Mouse (Mus musculus) adrenal gland, postnatal 14 days (tissue): Measurements from ENCODE around the gene Slc13a5. TPM values are rescaled to one million over a fixed set of nuclear protein-coding genes. Genes with fewer than 3 reads are reported as not detected.

Experiments
- DNase-seq: peaks from one replicate; pipeline ENCODE4 v3.0.0; 2021; ENCODE audit warnings: mixed read lengths
- total RNA-seq: library from RNA; stranded (reverse); gene quantifications from 2 replicates; pipeline ENCODE4 v1.2.3, GENCODE M21; 2021

Gene Slc13a5
- total RNA-seq, 1 experiment from 2014 or later = 0.11 TPM

- peak; percentile 43 for DNase-seq
These were observed 1.5 kb downstream of the Slc13a5 start for GRCm38 (mm10) chr11:72265483-72265882.

- DNase-seq = no peak
These were observed 10.6 kb downstream of the Slc13a5 start for GRCm38 (mm10) chr11:72256441-72256840.

DNA sequence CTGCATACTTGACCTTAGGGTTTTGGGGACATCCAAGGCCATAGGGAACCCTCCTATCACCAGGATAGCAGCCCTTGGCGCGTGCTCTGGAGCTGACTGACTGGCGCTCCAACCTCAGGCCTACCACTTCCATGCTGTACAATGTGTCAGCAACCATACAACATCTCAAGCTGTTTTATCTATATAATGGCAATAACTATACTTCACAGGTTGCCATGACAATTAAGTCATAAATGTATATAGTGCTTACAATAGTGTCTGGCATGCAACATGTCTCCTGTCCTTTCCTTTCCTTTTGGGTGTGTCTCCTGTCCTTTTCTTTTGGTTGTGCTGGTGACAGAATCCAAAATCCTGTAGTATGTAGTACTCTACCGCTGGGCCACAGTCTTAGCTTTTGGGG is 11.4 kb downstream of the Slc13a5 start:
- DNase-seq = no peak

DNA sequence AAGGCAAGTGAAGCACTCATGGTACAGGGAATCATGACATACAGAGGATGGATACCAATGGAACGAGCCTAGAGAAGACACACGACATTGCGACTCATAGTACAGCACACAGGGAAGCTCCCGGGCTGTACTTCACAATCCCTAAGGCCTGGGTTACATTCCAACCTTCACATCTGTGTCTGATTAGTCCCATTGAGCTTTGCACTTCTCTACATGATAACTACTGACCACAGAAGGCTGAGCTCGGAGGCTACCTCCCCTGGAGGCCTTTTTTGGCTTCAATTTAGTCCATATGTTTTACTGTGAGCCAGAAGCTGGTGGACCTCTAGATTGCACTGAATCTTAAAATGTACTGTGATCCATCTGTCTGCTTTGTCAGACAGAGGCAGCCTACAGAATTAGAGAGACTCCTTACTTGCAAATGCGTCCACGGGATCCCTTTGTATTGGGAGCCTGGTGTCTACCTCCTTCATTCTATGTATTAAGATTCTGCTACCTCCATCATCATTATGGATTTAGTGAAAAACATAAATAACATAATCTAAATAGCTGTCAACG is 21.7 kb downstream of the Slc13a5 start:
- DNase-seq = no peak

DNA sequence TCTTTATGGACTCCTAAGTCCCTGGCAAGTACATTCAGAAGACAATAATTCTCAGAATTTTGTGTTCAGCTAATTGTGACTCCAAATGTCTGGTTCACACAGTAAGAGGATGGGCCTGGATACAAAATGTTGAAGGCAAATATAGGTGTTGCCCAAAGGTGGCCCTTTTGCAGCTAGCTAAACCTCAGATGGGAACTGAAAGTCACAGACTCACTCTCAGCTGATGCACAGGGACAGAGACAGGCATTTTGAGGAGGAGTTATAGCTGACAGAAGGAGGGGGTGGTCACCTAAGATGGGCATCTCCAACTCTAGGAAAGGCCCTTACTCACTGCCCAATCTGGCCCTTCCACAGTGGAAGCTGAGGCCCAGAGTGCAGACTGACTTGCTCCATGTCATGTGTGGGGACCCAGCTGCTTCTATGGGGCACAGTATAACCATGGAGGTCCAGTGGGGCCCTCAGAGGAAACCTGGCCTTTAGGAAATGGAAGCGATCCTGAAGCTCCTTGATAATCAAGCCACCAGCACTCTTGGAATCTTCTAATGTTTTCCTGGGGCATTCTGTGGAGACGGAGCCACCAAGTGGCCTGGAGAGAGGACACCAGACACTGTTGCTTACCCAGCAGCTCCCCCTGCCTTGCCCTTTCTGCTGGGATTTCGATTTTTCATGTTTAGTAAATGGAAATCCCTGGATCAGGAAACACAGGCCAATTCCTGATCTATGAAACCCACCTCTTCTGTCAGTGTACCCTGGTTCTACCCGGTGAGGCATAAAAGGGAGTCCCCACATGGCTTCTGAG is 26.8 kb downstream of the Slc13a5 start:
- no peak for DNase-seq

DNA sequence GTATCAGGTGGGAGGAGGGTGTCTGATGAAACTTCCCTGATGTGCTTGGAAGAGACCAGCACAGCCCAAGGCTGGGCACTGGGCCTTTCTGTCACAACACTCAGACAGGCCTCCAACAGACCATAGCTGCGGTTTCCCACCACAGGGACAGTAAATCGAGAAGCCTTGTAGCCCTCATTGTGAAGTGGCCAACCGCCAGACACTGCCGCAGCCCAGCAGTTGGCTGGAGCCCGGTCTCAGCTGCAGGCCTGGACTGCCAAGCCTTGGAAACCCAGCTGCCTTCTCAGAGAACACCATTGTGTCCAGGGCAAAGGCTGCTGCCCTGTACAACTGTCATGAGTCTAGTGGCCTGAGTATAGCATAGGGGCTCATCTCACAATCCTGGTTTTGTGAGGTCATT is 33.0 kb downstream of the Slc13a5 start:
- DNase-seq = peak; percentile 9

DNA sequence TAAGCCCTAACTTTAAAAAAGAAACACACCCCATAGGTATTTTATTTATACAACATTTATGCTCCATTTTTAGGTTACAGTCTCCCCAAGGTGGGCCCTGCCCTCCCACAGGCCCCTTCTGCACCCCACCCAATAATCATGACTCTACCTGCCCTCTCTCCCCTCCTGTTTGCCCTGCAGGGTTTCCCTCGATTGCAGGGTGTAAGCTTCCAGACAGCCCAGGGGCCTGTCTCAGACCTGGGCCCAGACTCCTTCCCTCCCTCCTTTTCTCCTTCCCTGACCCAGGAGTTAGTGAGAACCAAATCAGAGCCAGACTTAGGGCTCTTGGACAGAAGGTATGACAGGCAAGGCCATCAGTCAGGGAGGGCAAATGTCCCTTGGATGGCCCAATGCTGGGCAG is 34.0 kb downstream of the Slc13a5 start:
- no peak for DNase-seq

- no peak for DNase-seq
These were observed 35.0 kb downstream of the Slc13a5 start for GRCm38 (mm10) chr11:72232068-72232467.

DNA sequence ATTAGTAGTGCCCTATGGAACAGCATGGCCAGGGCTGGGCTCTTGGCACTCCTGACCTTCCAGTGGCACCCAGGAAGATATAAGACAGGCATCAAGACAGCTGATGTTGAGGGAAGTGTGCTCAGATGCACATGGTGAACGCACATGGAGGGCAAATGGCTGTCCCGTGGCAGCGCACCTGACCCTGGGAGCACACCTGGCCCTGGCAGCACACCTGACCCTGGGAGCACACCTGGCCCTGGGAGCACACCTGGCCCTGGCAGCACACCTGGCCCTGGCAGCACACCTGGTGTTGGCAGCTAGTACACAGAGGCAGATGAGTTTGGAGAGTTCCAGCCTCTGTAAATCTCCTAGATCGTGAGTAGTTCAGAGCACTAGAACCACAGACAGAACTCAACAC is 38.5 kb downstream of the Slc13a5 start:
- no peak for DNase-seq

DNA sequence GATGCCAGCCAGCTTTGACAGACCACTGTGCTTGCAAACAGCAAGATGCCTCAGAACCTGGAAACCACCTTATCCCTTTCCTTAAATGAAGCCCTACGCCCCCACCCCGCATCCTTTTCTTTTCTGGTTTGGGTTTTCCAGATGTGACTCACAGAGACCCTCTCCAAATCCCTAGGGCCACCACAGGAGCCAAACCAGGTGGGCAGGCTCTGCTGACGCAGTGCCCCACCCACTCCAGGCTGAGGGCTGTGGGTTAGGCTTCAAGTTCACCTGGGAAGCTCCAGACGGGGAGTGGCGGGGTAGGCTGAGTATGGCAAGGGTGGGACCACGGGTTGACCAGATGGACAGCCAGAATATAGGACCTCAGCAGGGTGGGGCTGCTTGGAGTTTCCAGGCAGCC is 40.1 kb downstream of the Slc13a5 start:
- DNase-seq = no peak

DNA sequence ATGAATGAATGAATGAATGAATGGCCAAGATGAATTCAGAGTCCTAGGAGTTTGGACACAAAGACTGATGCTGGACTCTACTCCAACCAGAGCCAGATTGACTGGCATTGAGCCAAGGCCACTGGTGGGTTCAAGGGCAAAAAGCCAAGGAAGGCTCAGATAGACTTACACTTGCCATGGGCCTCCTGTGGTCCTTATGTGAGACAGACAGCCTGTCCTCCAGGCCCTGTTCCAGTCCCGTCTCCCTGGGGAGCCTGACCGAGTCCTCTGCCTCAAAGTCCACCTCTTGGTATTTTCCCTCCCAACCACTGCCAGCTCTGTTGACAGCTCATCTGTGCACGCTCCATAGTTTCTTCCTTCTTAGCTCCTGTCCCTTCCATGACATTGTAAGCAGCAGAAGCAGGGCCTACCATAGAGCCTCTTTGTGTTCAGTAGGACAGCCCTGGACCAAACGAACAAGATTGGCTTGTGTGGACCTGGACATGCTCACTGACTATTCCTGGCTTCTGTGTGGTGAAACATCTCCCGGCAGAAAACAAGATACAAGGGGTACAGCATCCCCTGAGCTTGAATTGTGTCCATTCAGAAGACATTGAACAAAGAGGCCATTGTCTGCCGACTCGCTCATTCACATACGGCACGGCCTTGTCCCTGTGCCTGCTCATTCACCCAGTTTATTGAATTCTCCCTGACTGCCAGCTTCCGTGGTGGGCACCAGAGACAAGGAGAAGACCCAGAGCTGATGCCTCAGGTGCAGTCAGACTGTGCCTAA is 40.8 kb downstream of the Slc13a5 start:
- DNase-seq = peak; percentile 11

DNA sequence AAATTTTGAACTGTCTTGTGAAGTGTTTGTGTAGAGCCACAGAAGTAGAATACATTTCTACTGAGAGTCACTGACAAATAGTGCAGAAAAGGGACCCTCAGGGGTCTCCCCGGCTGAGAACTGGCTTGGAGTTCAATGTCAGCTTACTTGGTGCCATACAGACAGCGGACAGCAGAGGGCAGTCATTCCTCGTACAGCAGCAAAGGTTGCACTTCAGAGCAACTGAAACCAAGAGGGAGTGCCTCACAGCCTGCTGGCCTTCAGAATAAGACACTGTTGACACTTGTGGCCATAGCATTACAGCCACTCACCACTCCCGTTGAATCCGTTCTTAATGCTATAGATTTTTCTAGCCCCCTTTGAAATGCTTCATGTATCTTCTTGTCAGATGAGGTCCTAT is 42.2 kb downstream of the Slc13a5 start:
- DNase-seq = peak; percentile 81

- no peak for DNase-seq
These were observed 43.6 kb downstream of the Slc13a5 start for GRCm38 (mm10) chr11:72223414-72223813.

DNA sequence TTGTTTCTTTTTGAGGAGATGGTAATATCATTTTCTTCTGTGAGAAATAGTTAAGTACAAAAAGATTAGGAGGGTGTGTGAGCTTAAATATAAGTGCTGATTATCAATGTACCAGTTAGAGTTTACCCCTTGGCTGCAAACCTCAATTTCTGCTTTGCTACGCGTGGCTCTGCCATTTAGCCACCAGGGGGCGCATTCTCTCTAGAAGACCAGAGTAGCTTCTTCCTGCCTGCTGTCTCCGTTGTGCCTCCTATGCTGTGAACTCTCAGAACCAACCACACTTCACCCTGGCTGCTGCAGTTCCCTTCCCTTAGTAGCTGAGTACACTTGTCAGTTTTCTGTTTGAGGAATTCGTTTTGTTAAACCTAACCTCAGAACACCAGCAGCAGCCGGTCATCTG is 45.7 kb downstream of the Slc13a5 start:
- DNase-seq = peak; percentile 88

GRCm38 (mm10) chr11:72217116-72217515 is 49.9 kb downstream of the Slc13a5 start:
- no peak for DNase-seq

DNA sequence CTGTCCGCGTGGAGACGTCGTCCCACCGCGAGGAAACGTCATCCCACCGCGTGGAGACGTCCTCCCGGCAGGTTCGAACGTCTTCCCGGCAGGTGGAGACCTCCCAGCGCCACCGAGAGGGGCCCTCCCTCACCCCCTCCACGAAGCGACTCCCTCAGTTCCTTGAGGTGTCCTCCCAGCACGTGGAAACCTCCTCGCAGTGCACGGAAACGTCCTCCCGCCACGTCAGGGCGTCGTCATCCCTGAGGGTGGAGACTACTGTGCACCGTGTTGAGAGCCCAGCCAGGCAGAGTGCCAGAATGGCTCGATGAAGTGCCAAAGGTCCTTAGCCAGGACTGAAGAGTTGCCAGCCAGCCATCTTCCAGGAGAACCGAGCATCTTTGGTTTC is 51.6 kb downstream of the Slc13a5 start, which contains the start of gene Med31:
Med31 (minus strand) TSS at position 183 of the 388 bp plus-strand sequence.
- DNase-seq = peak; percentile 88

DNA sequence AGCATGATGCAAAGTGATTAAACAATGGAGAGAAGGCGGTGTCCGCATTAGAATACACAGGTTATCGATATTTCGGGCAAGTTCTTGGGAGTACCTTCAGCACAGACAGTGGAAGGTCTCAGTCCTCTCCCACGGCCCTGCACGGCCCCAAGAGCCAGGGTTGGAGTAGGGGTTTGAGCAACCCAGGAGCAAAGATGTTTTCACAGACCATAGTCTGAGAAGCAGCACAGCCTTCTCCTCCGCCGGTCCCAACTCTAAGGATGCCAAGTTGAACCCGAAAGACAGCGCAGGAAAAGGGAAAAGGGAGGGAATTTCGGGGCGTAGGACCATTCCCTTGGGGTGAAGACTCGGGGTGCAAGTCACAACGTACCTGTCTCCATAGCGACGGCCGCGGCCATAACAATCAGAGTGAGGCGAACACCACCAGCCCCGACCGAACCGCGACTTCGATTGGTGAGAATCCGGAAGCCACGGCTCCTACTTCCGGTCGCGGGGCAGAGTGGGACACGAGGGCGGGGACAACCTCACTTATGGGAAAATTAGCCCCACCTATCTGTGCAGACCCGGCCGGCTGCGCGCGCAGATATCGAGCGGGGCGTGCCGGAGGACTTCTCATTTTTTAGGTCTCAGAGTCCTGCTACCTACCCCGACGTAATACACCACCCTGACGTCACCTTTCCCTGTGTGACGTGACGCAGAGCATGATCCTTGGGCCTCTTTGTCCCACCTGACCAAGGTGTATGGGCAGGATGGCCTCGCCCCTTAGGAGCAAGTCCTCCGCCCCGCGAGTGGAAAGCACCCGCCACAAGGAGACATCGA is 52.2 kb downstream of the Slc13a5 start:
- DNase-seq = peak; percentile 97

GRCm38 (mm10) chr11:72207834-72208377 is 59.1 kb downstream of the Slc13a5 start:
- no peak for DNase-seq

DNA sequence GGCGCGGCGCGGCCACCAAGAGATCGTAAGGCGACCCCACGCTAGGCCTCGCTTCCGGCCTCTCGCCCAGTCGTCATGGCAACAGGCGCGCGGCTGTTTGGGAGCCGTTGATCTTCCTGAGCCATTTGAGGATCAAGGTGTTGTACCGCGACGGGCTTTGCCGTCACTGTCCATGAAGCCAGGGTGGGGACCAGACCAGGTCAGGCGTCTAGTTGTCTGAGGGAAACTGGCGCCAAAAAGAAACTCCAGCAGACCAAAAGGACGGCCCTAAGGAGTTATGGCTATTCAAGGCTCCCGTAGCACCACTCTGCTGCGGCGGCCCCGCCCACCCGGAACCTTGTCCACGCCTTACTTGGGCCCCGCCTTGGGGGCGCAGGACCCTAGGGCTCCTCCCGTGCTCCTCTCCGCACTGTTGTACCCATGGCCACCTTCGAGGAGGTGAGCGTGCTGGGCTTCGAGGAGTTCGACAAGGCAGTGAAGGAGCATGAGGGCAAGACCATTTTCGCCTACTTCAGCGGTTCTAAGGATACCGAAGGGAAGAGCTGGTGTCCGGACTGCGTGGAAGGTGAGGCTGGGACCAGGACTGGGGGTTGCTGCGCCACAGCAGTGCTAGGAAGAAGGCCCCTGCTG is 59.7 kb downstream of the Slc13a5 start, which contains the start of the genes 4933427D14Rik and Txndc17:
4933427D14Rik (minus strand) TSS at position 256 of the 630 bp plus-strand sequence.
Txndc17 (plus strand) TSS at position 344 of the 630 bp plus-strand sequence.
- peak; percentile 92 for DNase-seq

- peak; percentile 62 for DNase-seq
These were observed 60.5 kb downstream of the Slc13a5 start, which contains the start of gene Gm43951 for GRCm38 (mm10) chr11:72206341-72207203. Gene Gm43951 (minus strand): TSS chr11:72206840.
